Mouse (Mus musculus) limb, embryonic 14.5 days (tissue): ENCODE data around the gene Rps21. TPM values are rescaled to one million over a fixed set of nuclear protein-coding genes. Genes with fewer than 3 reads are reported as not detected.
A peak's percentile ranks its signal among the peaks of the same experiment; 100 is the strongest.

ENCODE experiments used
- ATAC-seq: fragments of 200-750 bp; cut with Nextera tagmentation; 2 replicates; pipeline ENCODE4 v1.8.0; 2017; ENCODE audit warnings: low read depth, moderate number of reproducible peaks, moderate TSS enrichment; ENCODE audit not compliant: low FRiP score
- DNase-seq: peaks from one replicate; pipeline ENCODE4 v3.0.0-alpha.2; 2015; ENCODE audit warnings: low spot score
- H3K27ac ChIP-seq: fragments of 300-500 bp; sonication (generic); replicated peaks from 2 replicates; pipeline ENCODE4 v1.5.1; 2014; ENCODE audit warnings: low read depth, mild to moderate bottlenecking, low read length, moderate library complexity, mixed read lengths
- H3K27me3 ChIP-seq: fragments of 300-500 bp; sonication (generic); 2 replicates; pipeline ENCODE4 v1.6.1; 2014; ENCODE audit warnings: low read length, mixed read lengths; ENCODE audit not compliant: control insufficient read depth, insufficient read depth
- H3K36me3 ChIP-seq: fragments of 300-500 bp; sonication (generic); 2 replicates; pipeline ENCODE4 v1.6.1; 2014; ENCODE audit warnings: mild to moderate bottlenecking, low read length, moderate library complexity, mixed read lengths; ENCODE audit not compliant: control insufficient read depth, insufficient read depth
- H3K4me1 ChIP-seq: fragments of 300-500 bp; sonication (generic); 2 replicates; pipeline ENCODE4 v1.6.1; 2014; ENCODE audit warnings: antibody characterized with exemption, low read length, mixed read lengths; ENCODE audit not compliant: control insufficient read depth, insufficient read depth
- H3K4me2 ChIP-seq: fragments of 300-500 bp; sonication (generic); replicated peaks from 2 replicates; pipeline ENCODE4 v1.6.1; 2014; ENCODE audit warnings: low read depth, mild to moderate bottlenecking, low read length, moderate library complexity; ENCODE audit not compliant: severe bottlenecking
- H3K4me3 ChIP-seq: fragments of 300-500 bp; sonication (generic); replicated peaks from 2 replicates; pipeline ENCODE4 v1.5.1; 2014; ENCODE audit warnings: low read length
- H3K9ac ChIP-seq: fragments of 300-500 bp; sonication (generic); 2 replicates; pipeline ENCODE4 v1.6.1; 2014; ENCODE audit warnings: mild to moderate bottlenecking, low read depth, low read length, moderate library complexity; ENCODE audit not compliant: severe bottlenecking
- H3K9me3 ChIP-seq: fragments of 300-500 bp; sonication (generic); 2 replicates; pipeline ENCODE4 v1.6.1; 2016; ENCODE audit warnings: low read length; ENCODE audit not compliant: control insufficient read depth
- POLR2A ChIP-seq: fragments of 200-500 bp; IDR thresholded peaks from 2 replicates; pipeline ENCODE4 v1.8.0; 2012; ENCODE audit warnings: inconsistent platforms, mild to moderate bottlenecking, moderate library complexity, borderline replicate concordance; ENCODE audit not compliant: insufficient read depth, insufficient read length; ENCODE audit errors: extremely low read depth
- WGBS: fragments of 180-500 bp; shearing (Covaris S2); extraction: QIAGEN DNeasy Blood & Tissue Kit; methylation state at CpG from one replicate; pipeline ENCODE4 v1.1.7; 2014; 5-methylcytosine and 5-hydroxymethylcytosine counted together
- polyA plus RNA-seq, 2 experiments: library from polyadenylated mRNA; depleted of rRNA in 1 of 2; stranded (reverse) in 1 of 2; unstranded in 1 of 2; fragments of >200 nt; fragmentation: Nextera tagmentation in 1 of 2; extraction: Ambion mirVana in 1 of 2; gene quantifications; 2 replicates each; pipeline versions ENCODE4 v1.2.1 to v1.2.3; 2012 to 2014

The Rps21 gene
- polyA plus RNA-seq, 2 experiments = 729 to 4,219 TPM

DNA sequence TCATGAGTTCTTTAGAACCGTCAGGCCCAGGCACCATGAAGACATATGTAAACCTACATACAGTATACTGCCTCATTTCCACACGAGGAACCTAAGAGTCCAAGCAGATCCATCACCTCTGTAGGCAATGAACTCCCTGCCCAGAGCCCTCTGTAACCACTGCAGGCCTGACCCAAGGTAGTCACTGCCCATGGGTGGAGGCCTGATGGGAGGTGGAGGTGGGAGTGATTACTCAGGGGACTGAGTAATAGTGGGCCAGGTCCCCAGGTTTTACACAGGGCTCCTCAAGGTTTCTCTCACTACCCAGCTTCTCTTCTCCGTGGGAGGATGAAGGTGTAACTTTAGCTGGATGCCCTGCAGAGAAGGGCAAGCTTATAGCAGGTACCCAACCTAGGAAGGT lies 28.0 kb upstream of the Rps21 start:
- H3K9me3 ChIP-seq = no peaks in the 10 kb centered on the region
- 73% methylated on average over 3 of the region's 3 CpGs for WGBS
- ATAC-seq (no peak), DNase-seq (no peak)
- H3K9ac ChIP-seq = no peak overlapping the region
- H3K4me2 ChIP-seq = no peak overlapping the region
- peaks cover 22% of the 10 kb centered on the region for H3K27me3 ChIP-seq
- peaks cover 27% of the 10 kb centered on the region for H3K4me1 ChIP-seq
- H3K27ac ChIP-seq = no peak overlapping the region
- H3K36me3 ChIP-seq = no peaks in the 10 kb centered on the region
- no peak overlapping the region for H3K4me3 ChIP-seq
- TF ChIP-seq POLR2A = no peak

DNA sequence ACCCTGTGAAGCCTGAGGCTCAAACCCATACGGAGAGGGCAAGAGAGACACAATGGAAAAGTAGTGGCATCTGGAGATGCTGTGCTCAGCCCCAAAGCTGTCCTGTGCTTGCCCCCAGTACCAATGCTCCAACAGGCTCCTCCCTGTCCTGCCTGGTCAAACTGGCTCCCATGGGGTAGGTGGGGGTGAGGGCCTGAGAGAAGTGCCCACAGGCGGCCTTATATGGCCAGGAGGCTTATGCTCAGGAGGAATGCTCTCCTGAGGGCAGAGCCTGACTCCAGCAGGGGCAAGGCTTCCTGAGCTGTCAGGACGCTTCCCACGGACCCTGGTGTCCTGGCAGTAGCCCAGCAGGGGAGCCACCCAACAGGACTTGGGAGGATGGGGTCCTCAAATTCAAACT lies 26.7 kb upstream of the Rps21 start:
- Histone ChIP-seq H3K4me2 (no peak overlapping the region), H3K27ac (no peak overlapping the region), H3K9me3 (no peaks in the 10 kb centered on the region), H3K4me3 (no peak overlapping the region), H3K27me3 (peaks cover 8% of the 10 kb centered on the region; the same call in 1 of the 2 replicates), H3K4me1 (peaks cover 33% of the 10 kb centered on the region), H3K9ac (no peak overlapping the region), H3K36me3 (no peaks in the 10 kb centered on the region)
- no peak for TF ChIP-seq POLR2A
- 61% methylated on average over 4 of the region's 4 CpGs for WGBS
- ATAC-seq = no peak
- no peak for DNase-seq

DNA sequence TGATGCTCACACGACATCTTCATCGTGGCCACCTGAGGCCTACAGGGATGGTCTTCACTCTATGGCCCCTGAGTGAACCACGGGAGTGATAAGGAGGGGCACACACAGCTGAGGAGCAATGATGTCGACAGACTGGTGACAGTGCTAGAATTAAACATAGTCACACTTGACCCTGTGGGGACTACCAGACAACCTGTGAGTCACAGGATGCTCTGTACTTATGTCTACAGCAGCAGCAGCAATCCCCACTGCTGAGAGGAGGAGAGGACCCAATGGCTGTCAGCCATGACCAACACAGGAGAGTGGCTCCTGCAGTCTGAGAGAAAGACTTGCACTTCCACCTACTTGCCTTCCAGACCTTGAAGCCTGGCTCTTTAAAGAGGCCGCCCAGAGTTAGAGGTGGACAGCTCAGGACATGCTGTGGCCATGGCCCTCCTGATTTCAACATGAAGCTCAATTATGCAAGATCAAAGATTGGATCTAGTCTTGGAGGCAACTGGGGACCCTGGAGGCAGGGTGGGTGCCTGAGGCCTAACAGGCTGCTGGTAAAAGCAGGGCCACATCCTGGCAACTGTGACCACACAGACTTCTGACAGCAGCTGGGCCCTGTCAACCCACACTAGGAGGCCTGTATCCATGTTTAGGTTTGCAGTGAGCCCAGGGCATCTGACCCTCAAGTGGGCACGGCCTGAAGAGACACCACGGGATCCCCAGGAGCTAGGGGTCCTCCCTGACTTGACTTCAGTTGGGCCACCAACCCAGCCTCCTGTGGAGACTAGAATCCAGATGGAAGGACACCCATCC lies 23.9 kb upstream of the Rps21 start:
- peaks cover 11% of the 10 kb centered on the region for H3K4me1 ChIP-seq
- ATAC-seq (no peak), DNase-seq (no peak)
- 87% methylated on average over 7 of the region's 7 CpGs for WGBS
- H3K27me3 ChIP-seq = no peaks in the 10 kb centered on the region
- TF ChIP-seq POLR2A = no peak
- H3K36me3 ChIP-seq = no peaks in the 10 kb centered on the region
- no peak overlapping the region for H3K27ac ChIP-seq
- H3K4me2 ChIP-seq = no peak overlapping the region
- no peaks in the 10 kb centered on the region for H3K9me3 ChIP-seq
- no peak overlapping the region for H3K9ac ChIP-seq
- H3K4me3 ChIP-seq = no peak overlapping the region

DNA sequence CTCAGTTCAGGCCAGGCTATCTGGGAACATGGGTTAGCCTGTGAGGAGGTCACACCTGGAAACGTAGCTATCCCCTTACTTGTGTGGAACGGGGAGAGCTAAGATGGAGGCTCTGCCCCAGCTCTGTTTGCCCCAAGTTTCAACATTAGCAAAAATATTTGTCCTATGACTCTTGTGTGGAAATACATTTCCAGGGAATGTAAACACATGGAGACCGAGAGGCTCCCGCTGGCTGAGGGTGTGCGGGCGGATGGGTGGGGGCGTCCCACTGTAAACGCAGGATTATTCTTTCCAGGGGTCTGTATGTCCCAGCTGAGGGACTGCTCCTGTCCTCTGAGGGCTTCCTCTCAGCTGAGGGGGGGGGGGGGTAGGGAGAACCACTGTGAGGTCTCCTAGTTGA lies 22.8 kb upstream of the Rps21 start:
- ATAC-seq (no peak), DNase-seq (no peak)
- Histone ChIP-seq H3K36me3 (no peaks in the 10 kb centered on the region), H3K27me3 (no peaks in the 10 kb centered on the region), H3K9ac (no peak overlapping the region), H3K4me1 (peaks cover 9% of the 10 kb centered on the region), H3K9me3 (no peaks in the 10 kb centered on the region), H3K4me3 (no peak overlapping the region), H3K27ac (peak overlapping the region; percentile 70; the same call in 1 of the 2 replicates), H3K4me2 (no peak overlapping the region)
- no peak for TF ChIP-seq POLR2A
- WGBS = 94% methylated on average over 8 of the region's 8 CpGs

DNA sequence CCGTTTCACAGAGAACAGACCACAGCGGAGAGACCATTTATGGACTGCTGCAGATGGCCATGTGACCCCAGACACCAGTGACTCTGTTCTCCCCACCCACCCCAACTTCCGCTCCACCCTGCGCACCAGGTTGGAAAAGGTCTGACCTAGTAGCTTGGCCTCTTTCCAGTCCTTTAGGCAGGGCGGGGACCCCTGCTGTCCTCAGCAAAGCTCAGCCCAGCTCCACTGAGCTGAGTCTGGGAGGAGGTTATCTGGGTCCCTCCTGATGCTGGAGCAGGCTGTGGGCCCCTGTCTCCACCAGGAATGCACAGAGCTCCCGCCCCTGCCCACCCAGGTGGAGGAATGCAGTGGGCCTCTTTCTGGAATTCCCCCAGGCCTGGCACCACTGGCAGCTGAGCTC lies 22.2 kb upstream of the Rps21 start:
- no peak overlapping the region for H3K9ac ChIP-seq
- H3K9me3 ChIP-seq = no peaks in the 10 kb centered on the region
- WGBS = 34% methylated on average over 6 of the region's 6 CpGs
- ATAC-seq (peak; percentile 66), DNase-seq (peak; percentile 39)
- peaks cover 9% of the 10 kb centered on the region for H3K4me1 ChIP-seq
- H3K36me3 ChIP-seq = no peaks in the 10 kb centered on the region
- no peak overlapping the region for H3K4me3 ChIP-seq
- no peak for TF ChIP-seq POLR2A
- H3K27me3 ChIP-seq = no peaks in the 10 kb centered on the region
- peak overlapping the region; percentile 70 for H3K27ac ChIP-seq
- 0 out of 2 replicates have a peak overlapping the region, but pooled peaks have one; percentile 5 for H3K4me2 ChIP-seq
